Mouse (Mus musculus) liver, embryonic 13.5 days (tissue): ENCODE data around the gene Rell1. TPM values are rescaled to one million over a fixed set of nuclear protein-coding genes. Genes with fewer than 3 reads are reported as not detected.
A peak's percentile ranks its signal among the peaks of the same experiment; 100 is the strongest.

Experiments used
- ATAC-seq: fragments of 200-750 bp; cut with Nextera tagmentation; 2 replicates; pipeline ENCODE4 v1.8.0; 2017; ENCODE audit warnings: low read depth, mild to moderate bottlenecking, moderate number of reproducible peaks, moderate library complexity
- DNase-seq: peaks from one replicate; pipeline ENCODE4 v3.0.0; 2022
- H3K27ac ChIP-seq: fragments of 300-500 bp; sonication (generic); 2 replicates; pipeline ENCODE4 v1.5.1; 2015; ENCODE audit warnings: moderate library complexity, mild to moderate bottlenecking, inconsistent platforms
- H3K27me3 ChIP-seq: fragments of 300-500 bp; sonication (generic); 2 replicates; pipeline ENCODE4 v1.6.1; 2015; ENCODE audit warnings: mild to moderate bottlenecking, inconsistent platforms
- H3K36me3 ChIP-seq: fragments of 300-500 bp; sonication (generic); 2 replicates; pipeline ENCODE4 v1.6.1; 2015; ENCODE audit warnings: mild to moderate bottlenecking, inconsistent platforms
- H3K4me1 ChIP-seq: fragments of 300-500 bp; sonication (generic); replicated peaks from 2 replicates; pipeline ENCODE4 v1.6.1; 2015; ENCODE audit warnings: inconsistent platforms
- H3K4me2 ChIP-seq: fragments of 300-500 bp; sonication (generic); 2 replicates; pipeline ENCODE4 v1.6.1; 2015; ENCODE audit warnings: inconsistent platforms, mild to moderate bottlenecking, moderate library complexity
- H3K4me3 ChIP-seq: fragments of 300-500 bp; sonication (generic); replicated peaks from 2 replicates; pipeline ENCODE4 v1.5.1; 2015; ENCODE audit warnings: mild to moderate bottlenecking, inconsistent platforms
- H3K9ac ChIP-seq: fragments of 300-500 bp; sonication (generic); 2 replicates; pipeline ENCODE4 v1.6.1; 2015; ENCODE audit warnings: mild to moderate bottlenecking, inconsistent platforms
- H3K9me3 ChIP-seq: fragments of 300-500 bp; sonication (generic); replicated peaks from 2 replicates; pipeline ENCODE4 v1.6.1; 2016; ENCODE audit warnings: inconsistent platforms
- WGBS: fragments of 180-500 bp; shearing (Covaris S2); methylation state at CpG from one replicate; pipeline ENCODE4 v1.1.7; 2015; ENCODE audit not compliant: insufficient replicate concordance; 5-methylcytosine and 5-hydroxymethylcytosine counted together
- polyA plus RNA-seq: library from polyadenylated mRNA; unstranded; fragments of >200 nt; fragmentation: Nextera tagmentation; extraction: Ambion mirVana; gene quantifications from 2 replicates; pipeline ENCODE4 v1.2.1, GENCODE M21; 2015

The Rell1 gene
- polyA plus RNA-seq, 1 experiment from 2014 or later: 7.0 TPM

DNA sequence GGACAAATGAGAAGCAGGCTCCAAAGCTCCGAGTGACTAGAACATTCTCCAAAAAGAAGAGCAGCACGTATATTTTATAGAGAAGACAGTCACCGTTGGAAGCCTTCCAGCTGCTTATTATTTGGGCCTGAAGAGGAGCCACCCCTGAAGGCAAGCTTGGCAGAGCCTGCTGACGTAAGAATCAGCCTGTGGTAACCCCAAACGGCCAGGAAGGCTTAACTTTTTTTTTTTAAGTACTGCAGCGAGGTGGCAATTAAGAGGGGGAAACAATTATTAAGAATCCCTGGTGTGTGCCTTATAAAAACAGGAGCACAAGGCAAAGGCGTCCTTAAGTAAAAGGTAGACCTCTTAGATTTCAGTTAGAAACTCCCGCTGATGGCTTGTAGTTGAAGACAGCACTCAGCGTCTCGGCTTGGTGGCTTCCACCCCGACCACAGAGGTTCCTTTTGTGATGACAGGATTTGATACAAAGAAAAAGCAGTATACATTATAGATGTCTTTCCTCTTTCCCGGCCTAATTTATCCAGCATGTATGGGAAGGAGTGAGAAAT lies 1.0 kb downstream of the Rell1 start:
- H3K4me1 ChIP-seq: peaks cover 38% of the 10 kb centered on the region
- no peaks in the 10 kb centered on the region for H3K36me3 ChIP-seq
- H3K9ac ChIP-seq: peak overlapping the region; percentile 80
- peak overlapping the region; percentile 69 for H3K27ac ChIP-seq
- H3K4me2 ChIP-seq: peak overlapping the region; percentile 86
- no peaks in the 10 kb centered on the region for H3K27me3 ChIP-seq
- H3K9me3 ChIP-seq: no peaks in the 10 kb centered on the region
- peak overlapping the region; percentile 78 for H3K4me3 ChIP-seq
- ATAC-seq (no peak), DNase-seq (no peak)
- WGBS: 6% methylated on average over 12 of the region's 12 CpGs

DNA sequence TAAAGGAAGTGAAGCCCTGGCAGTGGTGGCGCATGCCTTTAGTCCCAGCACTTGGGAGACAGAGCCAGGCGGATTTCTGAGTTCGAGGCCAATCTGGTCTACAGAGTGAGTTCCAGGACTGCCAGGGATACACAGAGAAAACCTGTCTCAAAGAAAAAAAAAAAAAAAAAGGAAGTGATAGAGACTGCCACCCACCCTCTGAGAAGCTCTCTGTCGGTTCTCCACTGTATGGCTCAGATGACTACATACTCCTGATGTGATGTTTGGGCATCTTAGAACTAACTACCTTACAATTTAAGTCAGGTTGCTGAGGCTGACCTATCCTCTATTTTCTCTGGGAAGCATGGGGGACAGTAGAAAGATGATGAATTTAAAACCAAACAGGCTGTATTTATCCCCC lies 2.3 kb downstream of the Rell1 start:
- 53% methylated on average over 4 of the region's 4 CpGs for WGBS
- H3K36me3 ChIP-seq: no peaks in the 10 kb centered on the region
- H3K27me3 ChIP-seq: no peaks in the 10 kb centered on the region
- H3K9ac ChIP-seq: no peak overlapping the region
- DNase-seq (no peak), ATAC-seq (no peak)
- H3K4me1 ChIP-seq: peaks cover 40% of the 10 kb centered on the region
- no peak overlapping the region for H3K4me2 ChIP-seq
- H3K4me3 ChIP-seq: no peak overlapping the region
- H3K27ac ChIP-seq: no peak overlapping the region
- no peaks in the 10 kb centered on the region for H3K9me3 ChIP-seq

GRCm38 (mm10) chr5:63965946-63966345 lies 2.8 kb downstream of the Rell1 start:
- no peaks in the 10 kb centered on the region for H3K36me3 ChIP-seq
- H3K27ac ChIP-seq: no peak overlapping the region
- WGBS: 91% methylated on average over 1 of the region's 1 CpGs
- no peaks in the 10 kb centered on the region for H3K9me3 ChIP-seq
- no peak overlapping the region for H3K9ac ChIP-seq
- DNase-seq (no peak), ATAC-seq (no peak)
- no peak overlapping the region for H3K4me3 ChIP-seq
- no peak overlapping the region for H3K4me2 ChIP-seq
- no peaks in the 10 kb centered on the region for H3K27me3 ChIP-seq
- peaks cover 40% of the 10 kb centered on the region for H3K4me1 ChIP-seq

DNA sequence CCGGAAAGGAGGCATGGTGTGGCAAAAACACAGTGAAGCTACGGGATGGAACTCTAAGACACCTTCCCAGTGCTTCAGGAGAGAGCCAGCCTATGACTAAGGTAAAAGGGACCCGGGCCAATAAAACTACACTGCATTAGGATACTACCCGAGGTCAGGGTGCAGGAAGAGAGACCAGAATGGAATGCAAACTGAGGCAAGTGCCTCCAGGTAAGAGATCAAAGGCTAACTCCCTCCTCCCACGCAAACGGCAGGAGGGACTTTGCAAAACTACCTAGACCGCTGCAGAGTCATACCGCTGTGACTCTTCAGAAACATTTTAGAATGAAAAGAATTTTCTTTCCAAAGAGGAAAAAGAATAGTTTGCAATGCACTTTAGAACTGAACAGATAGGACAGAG lies 4.1 kb downstream of the Rell1 start:
- 58% methylated on average over 8 of the region's 8 CpGs for WGBS
- Histone ChIP-seq H3K4me1 (peaks cover 28% of the 10 kb centered on the region), H3K9me3 (no peaks in the 10 kb centered on the region), H3K4me3 (no peak overlapping the region), H3K4me2 (peak overlapping the region; percentile 26), H3K36me3 (0 out of 2 replicates have a peak, but pooled peaks cover 3% of the 10 kb centered on the region), H3K27me3 (no peaks in the 10 kb centered on the region), H3K27ac (no peak overlapping the region), H3K9ac (no peak overlapping the region)
- no peak for DNase-seq
- ATAC-seq: no peak

- no peak overlapping the region for H3K27ac ChIP-seq
- 0 out of 2 replicates have a peak, but pooled peaks cover 3% of the 10 kb centered on the region for H3K36me3 ChIP-seq
- H3K9me3 ChIP-seq: no peaks in the 10 kb centered on the region
- H3K4me3 ChIP-seq: no peak overlapping the region
- no peak for ATAC-seq
- no peak overlapping the region for H3K4me2 ChIP-seq
- peaks cover 11% of the 10 kb centered on the region for H3K4me1 ChIP-seq
- DNase-seq: no peak
- WGBS: 62% methylated on average over 10 of the region's 10 CpGs
- H3K27me3 ChIP-seq: no peaks in the 10 kb centered on the region
- no peak overlapping the region for H3K9ac ChIP-seq
Measured at GRCm38 (mm10) chr5:63961726-63962125, 7.0 kb downstream of the Rell1 start.

DNA sequence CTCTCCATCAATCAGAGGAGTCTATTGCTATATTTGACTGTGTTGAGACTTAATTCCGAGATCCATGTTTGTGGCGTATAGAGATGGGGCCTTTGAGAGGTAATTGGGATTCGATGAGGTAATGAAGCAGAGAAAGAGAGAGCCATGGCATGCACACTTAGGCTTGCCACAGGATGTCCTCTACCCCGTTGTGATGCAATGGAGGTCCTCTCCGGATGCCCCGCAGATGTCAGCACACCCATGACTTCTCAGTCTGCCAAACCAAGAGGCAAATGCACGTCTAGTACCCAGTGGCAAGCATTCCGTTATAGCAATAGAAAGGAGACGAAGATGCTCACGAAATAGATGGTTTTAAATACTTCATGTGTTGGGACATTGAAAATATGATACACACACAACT lies 8.1 kb downstream of the Rell1 start:
- Histone ChIP-seq H3K4me3 (no peak overlapping the region), H3K36me3 (0 out of 2 replicates have a peak, but pooled peaks cover 3% of the 10 kb centered on the region), H3K4me1 (peaks cover 8% of the 10 kb centered on the region), H3K9ac (no peak overlapping the region), H3K27me3 (no peaks in the 10 kb centered on the region), H3K4me2 (no peak overlapping the region), H3K9me3 (no peaks in the 10 kb centered on the region), H3K27ac (no peak overlapping the region)
- 75% methylated on average over 10 of the region's 10 CpGs for WGBS
- no peak for DNase-seq
- no peak for ATAC-seq

- no peak overlapping the region for H3K9ac ChIP-seq
- WGBS: 54% methylated on average over 18 of the region's 18 CpGs
- no peak overlapping the region; the same call in 1 of the 2 replicates for H3K27ac ChIP-seq
- ATAC-seq (no peak), DNase-seq (no peak)
- H3K4me1 ChIP-seq: peaks cover 11% of the 10 kb centered on the region; the same call in 1 of the 2 replicates
- no peak overlapping the region for H3K4me2 ChIP-seq
- no peaks in the 10 kb centered on the region for H3K9me3 ChIP-seq
- H3K4me3 ChIP-seq: no peak overlapping the region
- H3K27me3 ChIP-seq: no peaks in the 10 kb centered on the region
- 0 out of 2 replicates have a peak, but pooled peaks cover 3% of the 10 kb centered on the region for H3K36me3 ChIP-seq
Measured at GRCm38 (mm10) chr5:63958963-63959708, 9.6 kb downstream of the Rell1 start.

- Histone ChIP-seq H3K9ac (no peak overlapping the region), H3K9me3 (no peaks in the 10 kb centered on the region), H3K4me1 (peaks cover 7% of the 10 kb centered on the region; the same call in 1 of the 2 replicates), H3K4me3 (no peak overlapping the region), H3K27ac (no peak overlapping the region), H3K36me3 (0 out of 2 replicates have a peak, but pooled peaks cover 3% of the 10 kb centered on the region), H3K4me2 (no peak overlapping the region), H3K27me3 (no peaks in the 10 kb centered on the region)
- no peak for DNase-seq
- 69% methylated on average over 8 of the region's 8 CpGs for WGBS
- ATAC-seq: no peak
Measured at GRCm38 (mm10) chr5:63957607-63958006, 11.1 kb downstream of the Rell1 start.

- ATAC-seq: no peak
- Histone ChIP-seq H3K27me3 (no peaks in the 10 kb centered on the region), H3K4me2 (no peak overlapping the region), H3K27ac (no peak overlapping the region), H3K9ac (no peak overlapping the region), H3K4me1 (peaks cover 15% of the 10 kb centered on the region), H3K4me3 (no peak overlapping the region), H3K9me3 (no peaks in the 10 kb centered on the region), H3K36me3 (0 out of 2 replicates have a peak, but pooled peaks cover 3% of the 10 kb centered on the region)
- no peak for DNase-seq
- 72% methylated on average over 11 of the region's 11 CpGs for WGBS
Measured at GRCm38 (mm10) chr5:63956411-63956810, 12.3 kb downstream of the Rell1 start.

DNA sequence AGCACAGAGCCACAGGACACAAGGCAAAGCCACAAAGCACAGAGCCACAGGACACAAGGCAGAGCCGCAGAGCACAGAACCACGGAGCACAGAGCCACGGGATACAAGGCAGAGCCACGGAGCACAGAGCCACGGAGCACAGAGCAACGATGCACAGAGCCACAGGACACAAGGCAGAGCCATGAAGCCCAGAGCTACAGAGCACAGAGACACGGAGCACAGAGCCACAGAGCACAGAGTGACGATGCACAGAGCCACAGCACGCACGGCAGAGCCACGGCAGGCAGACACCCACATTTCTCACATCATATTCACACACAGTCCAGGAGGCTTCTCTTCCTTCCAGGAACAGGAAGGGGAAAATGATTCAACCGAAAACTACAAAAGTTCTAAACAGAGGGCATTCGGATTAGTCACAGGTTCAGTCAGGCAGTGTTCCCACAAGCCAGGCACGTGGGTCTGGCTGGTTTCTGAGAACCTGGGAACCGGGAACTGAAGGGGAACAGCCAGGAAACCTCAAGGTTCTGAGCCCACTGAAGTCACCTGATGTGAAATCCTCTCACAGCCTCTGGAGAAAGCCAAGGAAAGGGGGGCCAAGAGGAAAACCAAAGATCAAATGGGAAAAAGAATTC lies 15.2 kb downstream of the Rell1 start:
- Histone ChIP-seq H3K27me3 (no peaks in the 10 kb centered on the region), H3K27ac (no peak overlapping the region), H3K4me2 (no peak overlapping the region), H3K36me3 (no peaks in the 10 kb centered on the region), H3K9ac (no peak overlapping the region), H3K4me3 (no peak overlapping the region), H3K4me1 (peaks cover 20% of the 10 kb centered on the region), H3K9me3 (no peaks in the 10 kb centered on the region)
- 65% methylated on average over 15 of the region's 15 CpGs for WGBS
- ATAC-seq: 0 out of 2 replicates have a peak, but pooled peaks have one; percentile 24
- no peak for DNase-seq

- no peaks in the 10 kb centered on the region for H3K9me3 ChIP-seq
- peaks cover 22% of the 10 kb centered on the region for H3K4me1 ChIP-seq
- H3K27ac ChIP-seq: no peak overlapping the region
- H3K4me3 ChIP-seq: no peak overlapping the region
- 60% methylated on average over 6 of the region's 6 CpGs for WGBS
- no peaks in the 10 kb centered on the region for H3K36me3 ChIP-seq
- DNase-seq (no peak), ATAC-seq (no peak)
- no peak overlapping the region for H3K9ac ChIP-seq
- H3K4me2 ChIP-seq: no peak overlapping the region
- H3K27me3 ChIP-seq: no peaks in the 10 kb centered on the region
Measured at GRCm38 (mm10) chr5:63952039-63952438, 16.7 kb downstream of the Rell1 start.
